Comparison of ENCODE assay signal across 16 mouse cellular contexts in the genomic region with DNA sequence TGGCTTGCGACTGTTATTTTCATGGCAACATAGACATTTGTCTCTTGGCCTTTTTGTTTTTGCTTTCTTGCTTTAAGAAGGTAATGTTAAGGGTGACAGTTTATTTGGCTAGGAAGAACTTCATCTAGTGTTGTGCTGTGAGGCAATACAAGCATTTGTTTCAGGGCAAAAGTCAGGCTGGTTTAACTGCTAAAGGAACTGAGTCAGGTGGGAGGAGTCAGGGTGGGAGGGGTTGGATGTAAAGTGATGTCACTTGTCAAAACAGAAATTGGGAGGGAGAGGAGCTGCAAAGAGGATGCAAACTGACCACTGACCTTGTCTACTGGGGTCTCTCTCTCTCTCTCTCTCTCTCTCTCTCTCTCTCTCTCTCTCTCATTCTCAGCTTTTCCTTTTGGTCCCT. TPM values are rescaled to one million over a fixed set of nuclear protein-coding genes. Genes with fewer than 3 reads are reported as not detected.
DNase-seq lines count a peak whose midpoint lies in the region; ATAC-seq lines count a peak whose summit lies in the region.
"Had no signal": no experiment of that assay in that cellular context is flagged by ENCODE, and none has a peak within 500 bp of the region (broad histone marks: within the 10 kb centered on the region; RNA-seq: fewer than 3 reads in every experiment).

No protein-coding gene starts in this region.

- no peak for ATAC-seq in hindbrain, embryonic 13.5 days (ENCODE audit: low FRiP score)
- ATAC-seq in hindbrain, embryonic 12.5 days (ENCODE audit: low FRiP score), result no peak
- ATAC-seq in megakaryocyte-erythroid progenitor cell, adult 5-6 weeks (replicated peaks; ENCODE audit: low FRiP score, low TSS enrichment, poor library complexity, severe bottlenecking), result no peak
- ATAC-seq: inflammation-experienced regulatory T-cells, adult 6 months had no signal

- no peak overlapping the region for H3K27ac ChIP-seq in hindbrain, embryonic 13.5 days
- H3K27ac ChIP-seq in hindbrain, embryonic 12.5 days, result no peak overlapping the region
- H3K27ac ChIP-seq: liver, embryonic 13.5 days had no signal

- DNase-seq in thymus, postnatal 14 days, result peak; percentile 17
- DNase-seq in thymus, postnatal 0 days (ENCODE audit: low spot score), result no peak
- peak; percentile 46 for DNase-seq in induced T-regulatory cell, adult 2 months (ENCODE audit: low read depth)
- DNase-seq in right cerebral cortex, postnatal 14 days, result no peak
- no peak for DNase-seq in gastrocnemius, postnatal 14 days
- DNase-seq: adrenal gland, postnatal 25 days; cerebellum, adult 11 months; kidney, postnatal 4 days; liver, embryonic 13.5 days had no signal

- H3K36me3 ChIP-seq in hindbrain, embryonic 13.5 days, result no peaks in the 10 kb centered on the region
- H3K36me3 ChIP-seq in hindbrain, embryonic 12.5 days, result no peaks in the 10 kb centered on the region
- H3K36me3 ChIP-seq: liver, embryonic 13.5 days had no signal

- no peak overlapping the region for H3K4me3 ChIP-seq in hindbrain, embryonic 13.5 days
- H3K4me3 ChIP-seq in hindbrain, embryonic 12.5 days, result no peak overlapping the region
- H3K4me3 ChIP-seq: erythroblast, embryonic 14.5 days; liver, embryonic 13.5 days had no signal

- WGBS in hindbrain, embryonic 13.5 days, result 89% methylated on average over 1 of the region's 1 CpGs
- WGBS in hindbrain, embryonic 12.5 days, result 100% methylated on average over 1 of the region's 1 CpGs

- no peaks in the 10 kb centered on the region for H3K27me3 ChIP-seq in hindbrain, embryonic 13.5 days
- no peaks in the 10 kb centered on the region for H3K27me3 ChIP-seq in hindbrain, embryonic 12.5 days
- H3K27me3 ChIP-seq: CH12.LX; liver, embryonic 13.5 days had no signal

- H3K4me1 ChIP-seq in hindbrain, embryonic 13.5 days (replicated peaks), result peaks cover 31% of the 10 kb centered on the region
- peaks cover 23% of the 10 kb centered on the region for H3K4me1 ChIP-seq in hindbrain, embryonic 12.5 days

- H3K4me2 ChIP-seq in hindbrain, embryonic 13.5 days, result 0 out of 2 replicates have a peak overlapping the region, but pooled peaks have one; percentile 90
- H3K4me2 ChIP-seq in hindbrain, embryonic 12.5 days (replicated peaks), result no peak overlapping the region
- H3K4me2 ChIP-seq: heart, embryonic 11.5 days; liver, embryonic 13.5 days had no signal

- no peaks in the 10 kb centered on the region for H3K9me3 ChIP-seq in hindbrain, embryonic 13.5 days
- no peaks in the 10 kb centered on the region for H3K9me3 ChIP-seq in hindbrain, embryonic 12.5 days (replicated peaks)
- H3K9me3 ChIP-seq: liver, embryonic 13.5 days had no signal

- no peak overlapping the region for H3K9ac ChIP-seq in hindbrain, embryonic 13.5 days
- no peak overlapping the region for H3K9ac ChIP-seq in hindbrain, embryonic 12.5 days
- H3K9ac ChIP-seq: liver, embryonic 13.5 days had no signal

- intact Hi-C loops in gastrocnemius, postnatal 14 days (cut with DNase I; ENCODE audit: low total_unique reads), result no loop called here

RNA-seq across cellular contexts. Expression of a gene that starts 2.7 kb away (rescaled TPM):
- not detected in 2 replicates for polyA plus RNA-seq in hindbrain, embryonic 13.5 days (2015; fragmentation: Nextera tagmentation; extraction: Ambion mirVana)
- not detected in 2 replicates for polyA plus RNA-seq in hindbrain, embryonic 12.5 days (2016; fragmentation: Nextera tagmentation; extraction: Ambion mirVana)
- not detected in 2 replicates for polyA plus RNA-seq in thymus, postnatal 0 days (2015; fragmentation: Nextera tagmentation; extraction: Ambion mirVana)
- total RNA-seq in gastrocnemius, postnatal 14 days (2021), result under 1 TPM; 0.11 to 0.18 TPM
- total RNA-seq in megakaryocyte-erythroid progenitor cell, adult 5-6 weeks (2014; fragmentation: Nextera tagmentation), result 0.17 and 0.28 TPM in 2 replicates
- total RNA-seq in megakaryocyte-erythroid progenitor cell, adult 5-6 weeks (2017), result 0.05 and 0.19 TPM in 2 replicates
- total RNA-seq: CH12.LX had no signal
- polyA plus RNA-seq: erythroblast, embryonic 14.5 days; heart, embryonic 11.5 days; inflammation-experienced regulatory T-cells, adult 6 months; liver, embryonic 13.5 days had no signal

RNA-seq across cellular contexts. Expression of a gene that starts 7.0 kb away (rescaled TPM):
- 11.6 and 12.3 TPM in 2 replicates for polyA plus RNA-seq in hindbrain, embryonic 13.5 days (2015; fragmentation: Nextera tagmentation; extraction: Ambion mirVana)
- polyA plus RNA-seq in hindbrain, embryonic 12.5 days (2016; fragmentation: Nextera tagmentation; extraction: Ambion mirVana), result 15.4 and 17.8 TPM in 2 replicates
- polyA plus RNA-seq in thymus, postnatal 0 days (2015; fragmentation: Nextera tagmentation; extraction: Ambion mirVana), result 13.3 and 14.5 TPM in 2 replicates
- total RNA-seq in gastrocnemius, postnatal 14 days (2021), result 1 to 10 TPM; 2.6 to 3.9 TPM
- 5.1 and 6.0 TPM in 2 replicates for total RNA-seq in megakaryocyte-erythroid progenitor cell, adult 5-6 weeks (2014; fragmentation: Nextera tagmentation)
- total RNA-seq in megakaryocyte-erythroid progenitor cell, adult 5-6 weeks (2017), result 9.6 and 11.4 TPM in 2 replicates
- total RNA-seq: CH12.LX had no signal

Comparison
In these comparisons a context has a peak if more than half of its experiments do, and no peak if none do; other contexts are left out.
1. DNase-seq: peak in thymus, postnatal 14 days (single experiment) and induced T-regulatory cell, adult 2 months (single experiment); none in thymus, postnatal 0 days (single experiment), right cerebral cortex, postnatal 14 days (single experiment) and gastrocnemius, postnatal 14 days (single experiment).